Mouse (Mus musculus) small intestine, adult 2 months (tissue): Measurements from ENCODE around the gene Kcne3. TPM values are rescaled to one million over a fixed set of nuclear protein-coding genes. Genes with fewer than 3 reads are reported as not detected.
A peak's percentile ranks its signal among the peaks of the same experiment; 100 is the strongest.

Source experiments
- H3K27ac ChIP-seq: fragments of 200-500 bp; 2 replicates; pipeline ENCODE4 v1.5.1; 2012; ENCODE audit warnings: low read depth, low read length, control low read depth, inconsistent platforms; ENCODE audit not compliant: insufficient read depth
- H3K27me3 ChIP-seq: fragments of 200-500 bp; 2 replicates; pipeline ENCODE4 v1.6.1; 2012; ENCODE audit warnings: mild to moderate bottlenecking, moderate library complexity, low read length, inconsistent platforms; ENCODE audit not compliant: control insufficient read depth, insufficient read depth
- H3K36me3 ChIP-seq: fragments of 200-500 bp; 2 replicates; pipeline ENCODE4 v1.6.1; 2012; ENCODE audit warnings: mild to moderate bottlenecking, low read length, control low read depth, inconsistent platforms; ENCODE audit not compliant: control insufficient read depth, insufficient read depth
- H3K4me1 ChIP-seq: fragments of 200-500 bp; 2 replicates; pipeline ENCODE4 v1.6.1; 2012; ENCODE audit warnings: low read length, inconsistent platforms, mixed read lengths; ENCODE audit not compliant: control insufficient read depth, insufficient read depth, insufficient read length
- H3K4me3 ChIP-seq: fragments of 200-500 bp; 2 replicates; pipeline ENCODE4 v1.5.1; 2012; ENCODE audit warnings: low read depth, mild to moderate bottlenecking, control low read depth, inconsistent platforms, low read length, moderate library complexity
- CTCF ChIP-seq: fragments of 200-500 bp; IDR thresholded peaks from 2 replicates; pipeline ENCODE4 v1.5.1; 2012; ENCODE audit warnings: low read depth, mild to moderate bottlenecking, control low read depth, inconsistent platforms, low read length, moderate library complexity, mixed read lengths; ENCODE audit not compliant: insufficient replicate concordance, insufficient read length; ENCODE audit errors: extremely low read depth
- POLR2A ChIP-seq: fragments of 200-500 bp; IDR thresholded peaks from 2 replicates; pipeline ENCODE4 v1.6.1; 2012; ENCODE audit warnings: low read depth, mild to moderate bottlenecking, control low read depth, inconsistent platforms, low read length, moderate library complexity
- WGBS: fragments of 180-500 bp; shearing (Covaris S2); methylation state at CpG from one replicate; pipeline ENCODE4 v1.1.7; 2018; 5-methylcytosine and 5-hydroxymethylcytosine counted together
- polyA plus RNA-seq: library from polyadenylated mRNA; depleted of rRNA; stranded (reverse); fragments of >200 nt; gene quantifications from 2 replicates; pipeline ENCODE4 v1.2.3, GENCODE M21; 2012

Kcne3 gene
- polyA plus RNA-seq, 1 experiment = 94.9 TPM

GRCm38 (mm10) chr7:100181614-100182013, 5.3 kb downstream of the Kcne3 start:
- Histone ChIP-seq H3K27ac (peak overlapping the region; percentile 62), H3K4me1 (peaks cover 3% of the 10 kb centered on the region; the same call in 1 of the 2 replicates), H3K36me3 (peaks cover 10% of the 10 kb centered on the region), H3K27me3 (no peaks in the 10 kb centered on the region), H3K4me3 (no peak overlapping the region)
- 16% methylated on average over 3 of the region's 3 CpGs for WGBS
- TF ChIP-seq CTCF (no peak), POLR2A (no peak)

GRCm38 (mm10) chr7:100182388-100182787, 6.1 kb downstream of the Kcne3 start:
- H3K4me3 ChIP-seq = peak overlapping the region; percentile 12; the same call in 1 of the 2 replicates
- TF ChIP-seq CTCF (no peak), POLR2A (no peak)
- WGBS = 14% methylated on average over 3 of the region's 3 CpGs
- peaks cover 10% of the 10 kb centered on the region for H3K36me3 ChIP-seq
- H3K27me3 ChIP-seq = no peaks in the 10 kb centered on the region
- H3K27ac ChIP-seq = peak overlapping the region; percentile 38; the same call in 1 of the 2 replicates
- H3K4me1 ChIP-seq = peaks cover 3% of the 10 kb centered on the region; the same call in 1 of the 2 replicates

- Histone ChIP-seq H3K4me3 (no peak overlapping the region), H3K36me3 (peaks cover 10% of the 10 kb centered on the region), H3K27me3 (no peaks in the 10 kb centered on the region), H3K4me1 (no peaks in the 10 kb centered on the region), H3K27ac (no peak overlapping the region)
- 12% methylated on average over 7 of the region's 7 CpGs for WGBS
- TF ChIP-seq POLR2A (no peak), CTCF (peak; percentile 80; the same call in 1 of the 2 replicates)
Observed at GRCm38 (mm10) chr7:100187601-100188000, 11.3 kb downstream of the Kcne3 start.

- H3K4me1 ChIP-seq = no peaks in the 10 kb centered on the region
- peaks cover 4% of the 10 kb centered on the region for H3K36me3 ChIP-seq
- WGBS = 74% methylated on average over 4 of the region's 4 CpGs
- H3K4me3 ChIP-seq = no peak overlapping the region
- H3K27me3 ChIP-seq = no peaks in the 10 kb centered on the region
- no peak overlapping the region for H3K27ac ChIP-seq
- TF ChIP-seq POLR2A = no peak
- no peak for TF ChIP-seq CTCF
Observed at GRCm38 (mm10) chr7:100190167-100190566, 13.9 kb downstream of the Kcne3 start.

- Histone ChIP-seq H3K4me1 (no peaks in the 10 kb centered on the region), H3K4me3 (no peak overlapping the region), H3K27me3 (no peaks in the 10 kb centered on the region), H3K27ac (no peak overlapping the region), H3K36me3 (peaks cover 2% of the 10 kb centered on the region)
- TF ChIP-seq CTCF (peak; percentile 81; the same call in 1 of the 2 replicates), POLR2A (no peak)
- WGBS = 0% methylated on average over 4 of the region's 4 CpGs
Observed at GRCm38 (mm10) chr7:100190778-100191177, 14.5 kb downstream of the Kcne3 start.

- no peak overlapping the region for H3K4me3 ChIP-seq
- 89% methylated on average over 3 of the region's 3 CpGs for WGBS
- H3K27me3 ChIP-seq = no peaks in the 10 kb centered on the region
- no peaks in the 10 kb centered on the region for H3K4me1 ChIP-seq
- no peaks in the 10 kb centered on the region for H3K36me3 ChIP-seq
- TF ChIP-seq CTCF (no peak), POLR2A (no peak)
- no peak overlapping the region for H3K27ac ChIP-seq
Observed at GRCm38 (mm10) chr7:100201191-100201590, 24.9 kb downstream of the Kcne3 start.

- H3K27ac ChIP-seq = no peak overlapping the region
- no peaks in the 10 kb centered on the region for H3K4me1 ChIP-seq
- 28% methylated on average over 3 of the region's 3 CpGs for WGBS
- no peak for TF ChIP-seq POLR2A
- TF ChIP-seq CTCF = no peak
- no peak overlapping the region for H3K4me3 ChIP-seq
- H3K27me3 ChIP-seq = no peaks in the 10 kb centered on the region
- no peaks in the 10 kb centered on the region for H3K36me3 ChIP-seq
Observed at GRCm38 (mm10) chr7:100203616-100204015, 27.3 kb downstream of the Kcne3 start.

GRCm38 (mm10) chr7:100204871-100205270, 28.6 kb downstream of the Kcne3 start:
- TF ChIP-seq POLR2A (no peak), CTCF (no peak)
- H3K27ac ChIP-seq = no peak overlapping the region
- H3K4me3 ChIP-seq = no peak overlapping the region
- no peaks in the 10 kb centered on the region for H3K4me1 ChIP-seq
- WGBS = 90% methylated on average over 6 of the region's 6 CpGs
- H3K36me3 ChIP-seq = no peaks in the 10 kb centered on the region
- H3K27me3 ChIP-seq = no peaks in the 10 kb centered on the region
